Mouse (Mus musculus): ENCODE measurements around the gene Ethe1.

The Ethe1 gene

GRCm38 (mm10) chr7:24574224-24574796 lies 13.0 kb upstream of the Ethe1 start:
- in situ Hi-C loops (cut with MseI, MboI), result no loop called here

DNA sequence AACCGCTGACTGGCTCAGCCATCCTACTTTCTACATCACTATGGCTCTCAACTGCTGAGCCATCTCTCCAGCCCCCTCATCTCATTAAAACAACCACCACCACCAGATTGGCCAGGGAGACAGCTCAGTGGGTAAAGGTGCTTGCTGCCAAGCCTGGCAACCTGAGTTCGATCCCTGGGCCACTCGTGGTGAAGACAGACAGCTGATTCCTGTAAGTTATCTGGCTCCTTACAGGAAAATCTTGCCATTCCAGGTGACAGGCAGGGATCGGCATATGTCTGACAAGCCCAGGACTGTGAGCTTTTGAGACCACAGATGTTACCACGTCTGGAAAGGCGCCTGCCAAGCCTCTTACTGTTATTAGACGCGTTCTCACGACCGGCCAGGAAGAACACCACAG lies 9.5 kb upstream of the Ethe1 start:
- in situ Hi-C loops (cut with MseI, MboI), result no loop called here

DNA sequence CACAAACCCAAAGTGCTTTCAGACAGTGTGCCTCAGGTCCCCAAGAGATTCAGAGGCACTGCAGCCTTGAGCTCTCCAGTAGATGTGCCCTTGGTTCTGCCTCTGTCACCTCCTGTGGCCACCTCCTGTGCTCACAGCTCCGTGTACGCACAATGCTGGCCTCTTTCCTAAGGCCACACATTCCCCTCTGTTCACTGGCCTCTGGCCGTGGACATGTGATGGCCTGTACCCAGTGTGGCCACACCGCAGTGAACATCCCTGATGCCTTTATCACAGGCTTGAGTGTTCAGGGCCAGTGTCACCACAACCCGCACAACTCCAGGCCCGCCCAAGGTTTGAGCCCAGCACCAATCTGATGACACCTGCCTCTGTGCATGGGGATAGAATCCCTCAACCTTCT lies 2.5 kb upstream of the Ethe1 start:
- in situ Hi-C loops (cut with MseI, MboI), result no loop called here

DNA sequence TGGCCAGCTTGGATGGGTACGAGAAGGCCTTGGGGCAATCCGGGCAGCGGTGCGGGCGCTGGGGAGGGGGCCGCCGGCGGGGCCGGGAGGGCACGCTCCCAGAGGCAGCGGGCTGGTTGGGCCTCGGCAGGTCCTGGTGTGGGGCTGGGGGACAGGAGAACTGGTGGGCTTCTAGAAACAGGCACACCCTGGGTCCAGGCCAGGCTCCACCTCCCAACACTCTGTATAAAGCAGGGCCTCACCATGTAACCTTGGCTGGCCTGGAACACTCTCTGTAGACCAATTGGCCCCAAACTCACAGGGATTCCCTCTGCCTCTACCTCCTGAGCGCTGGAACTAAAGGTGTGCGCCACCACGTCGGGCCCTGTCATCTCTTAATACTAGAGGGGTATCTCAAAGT lies 1.3 kb upstream of the Ethe1 start:
- in situ Hi-C loops (cut with MseI, MboI), result no loop called here

- in situ Hi-C loops (cut with MseI, MboI), result no loop called here
Measured at GRCm38 (mm10) chr7:24586828-24587227, 515 bp upstream of the Ethe1 start.

- in situ Hi-C loops (cut with MseI, MboI), result no loop called here
Measured at GRCm38 (mm10) chr7:24588336-24588735, 993 bp downstream of the Ethe1 start.

GRCm38 (mm10) chr7:24591735-24592134 lies 4.4 kb downstream of the Ethe1 start:
- in situ Hi-C loops (cut with MseI, MboI), result no loop called here

DNA sequence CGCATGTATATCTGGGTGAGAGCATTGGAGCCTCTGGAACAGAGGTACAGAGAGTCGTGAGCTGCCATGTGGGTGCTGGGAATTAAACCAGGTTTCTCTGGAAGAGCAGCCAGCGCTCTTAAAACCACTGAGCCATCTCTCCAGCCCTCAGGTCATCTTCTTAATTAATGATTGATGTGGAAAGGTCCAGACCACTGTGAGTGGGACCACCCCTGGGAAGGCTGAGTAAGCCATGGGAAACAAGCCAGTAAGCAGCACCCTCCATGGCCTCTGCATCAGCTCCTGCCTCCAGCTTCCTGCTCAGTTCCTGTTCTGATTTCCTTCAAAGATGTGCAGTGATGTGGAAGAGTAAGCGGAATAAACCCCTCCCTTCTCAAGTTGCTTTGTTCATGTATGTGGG lies 4.8 kb downstream of the Ethe1 start:
- in situ Hi-C loops (cut with MseI, MboI), result no loop called here

- in situ Hi-C loops (cut with MseI, MboI), result no loop called here
Measured at GRCm38 (mm10) chr7:24592781-24593180, 5.4 kb downstream of the Ethe1 start.

- in situ Hi-C loops (cut with MseI, MboI), result no loop called here
Measured at GRCm38 (mm10) chr7:24593621-24594308, 6.4 kb downstream of the Ethe1 start.

DNA sequence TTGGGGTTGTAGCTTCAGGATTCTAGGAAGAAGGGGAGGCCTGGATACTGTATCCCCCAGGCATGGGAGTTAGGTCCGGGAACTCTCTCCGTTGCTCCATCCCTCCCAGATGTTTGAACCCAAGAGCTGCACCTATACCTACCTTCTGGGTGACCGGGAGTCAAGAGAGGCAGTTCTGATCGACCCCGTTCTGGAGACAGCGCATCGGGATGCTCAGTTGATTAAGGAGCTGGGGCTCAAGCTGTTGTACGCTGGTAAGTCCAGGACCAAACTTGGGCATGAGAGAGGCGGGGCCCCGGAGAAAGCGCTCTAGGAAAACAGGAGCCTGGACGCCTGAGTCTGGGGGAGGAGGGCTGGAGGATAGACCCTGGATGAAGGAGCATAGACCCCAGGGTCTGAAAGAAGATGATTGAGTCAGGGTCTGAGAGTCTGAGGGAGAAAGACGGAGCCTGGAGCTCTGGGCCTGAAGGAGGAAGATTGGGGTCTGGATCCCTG lies 7.0 kb downstream of the Ethe1 start:
- in situ Hi-C loops (cut with MseI, MboI), result no loop called here

- in situ Hi-C loops (cut with MseI, MboI), result no loop called here
Measured at GRCm38 (mm10) chr7:24595464-24595863, 8.1 kb downstream of the Ethe1 start.

DNA sequence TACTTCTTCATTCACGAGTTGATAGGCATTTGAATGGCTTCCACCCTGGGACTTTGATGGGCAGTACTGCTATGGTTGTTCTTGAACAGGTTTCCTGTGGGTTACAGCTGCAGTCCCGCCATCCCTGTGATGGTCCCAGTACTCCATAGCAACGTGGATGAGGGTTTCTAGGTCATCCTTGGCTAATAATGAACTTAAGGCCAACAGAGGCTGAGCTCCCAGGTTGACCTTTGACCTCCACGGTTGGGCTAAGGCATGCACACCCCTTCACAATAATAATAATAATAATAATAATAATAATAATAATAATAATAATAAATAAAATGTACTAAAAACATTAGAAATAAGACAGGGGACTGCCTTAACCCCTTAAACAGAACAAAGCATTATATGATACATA lies 10.8 kb downstream of the Ethe1 start:
- in situ Hi-C loops (cut with MseI, MboI), result no loop called here

DNA sequence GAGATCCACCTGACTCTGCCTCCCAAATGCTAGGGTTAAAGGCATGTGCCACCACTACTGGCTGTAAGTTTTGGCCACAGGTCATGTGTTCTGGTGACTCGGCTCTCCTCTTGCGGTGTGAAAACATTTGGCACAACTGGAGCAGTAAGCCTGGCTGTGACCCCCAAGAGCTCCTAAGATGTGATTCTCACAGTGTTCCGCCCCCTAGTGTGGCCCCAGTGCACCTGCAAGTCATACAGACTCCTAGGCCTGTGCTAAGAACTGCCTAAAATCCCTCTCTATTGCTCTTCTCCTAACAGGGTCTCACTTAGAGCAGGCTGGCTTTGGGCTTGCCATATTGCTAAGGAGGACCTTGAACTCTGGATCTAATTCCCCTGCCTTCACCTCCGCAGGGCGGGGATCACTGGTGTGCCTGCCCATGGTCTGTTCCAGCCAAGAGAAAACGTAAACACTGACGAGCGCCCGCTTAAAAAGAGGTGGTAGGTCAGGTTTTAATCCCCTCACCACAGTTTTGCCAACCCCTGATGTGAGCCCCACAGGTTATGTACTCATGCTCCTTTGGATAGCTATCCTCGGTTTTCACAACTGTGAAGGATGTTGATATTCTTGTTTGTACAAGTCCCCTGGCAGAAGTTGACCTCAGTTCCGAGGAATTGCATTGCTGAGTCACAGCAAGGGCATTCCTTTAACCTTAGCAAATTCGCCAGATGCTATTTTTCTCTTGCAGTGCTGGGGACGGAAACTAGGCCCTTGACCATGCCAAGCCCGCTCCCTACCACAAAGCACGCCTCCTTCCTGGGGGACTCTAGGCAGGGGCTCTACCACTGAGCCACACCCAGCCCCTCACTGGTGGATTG lies 12.1 kb downstream of the Ethe1 start:
- in situ Hi-C loops (cut with MseI, MboI), result loop anchor here (5.0 kb wide), 2 partner anchors 43 to 48 kb away; no protein-coding TSS in a partner anchor

GRCm38 (mm10) chr7:24600941-24601597 lies 13.7 kb downstream of the Ethe1 start:
- in situ Hi-C loops (cut with MseI, MboI), result loop anchor here (5.0 kb wide), 2 partner anchors 41 to 46 kb away; no protein-coding TSS in a partner anchor

GRCm38 (mm10) chr7:24605561-24605960 lies 18.2 kb downstream of the Ethe1 start:
- in situ Hi-C loops (cut with MseI, MboI), result no loop called here

GRCm38 (mm10) chr7:24606046-24606445 lies 18.7 kb downstream of the Ethe1 start:
- in situ Hi-C loops (cut with MseI, MboI), result no loop called here

DNA sequence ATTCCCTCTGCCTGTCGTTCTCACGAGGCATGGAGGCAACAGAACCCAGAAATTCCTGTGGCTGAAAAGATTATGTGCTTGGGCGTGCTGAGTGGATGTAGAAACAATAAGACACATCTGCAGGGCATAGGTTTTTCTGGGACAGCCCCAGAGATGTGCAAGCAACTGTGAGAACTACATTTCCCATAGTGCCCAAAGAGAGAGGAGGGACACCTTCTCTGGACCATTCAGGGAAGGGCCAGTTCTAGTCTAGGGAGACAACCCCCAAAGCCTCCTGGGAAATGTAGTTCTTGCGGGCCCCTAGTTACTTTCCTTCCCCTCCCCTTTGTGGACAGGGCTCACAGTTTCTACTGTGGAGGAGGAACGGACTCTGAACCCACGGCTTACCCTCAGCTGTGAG lies 20.7 kb downstream of the Ethe1 start:
- in situ Hi-C loops (cut with MseI, MboI), result no loop called here

GRCm38 (mm10) chr7:24608561-24608960 lies 21.2 kb downstream of the Ethe1 start:
- in situ Hi-C loops (cut with MseI, MboI), result no loop called here

DNA sequence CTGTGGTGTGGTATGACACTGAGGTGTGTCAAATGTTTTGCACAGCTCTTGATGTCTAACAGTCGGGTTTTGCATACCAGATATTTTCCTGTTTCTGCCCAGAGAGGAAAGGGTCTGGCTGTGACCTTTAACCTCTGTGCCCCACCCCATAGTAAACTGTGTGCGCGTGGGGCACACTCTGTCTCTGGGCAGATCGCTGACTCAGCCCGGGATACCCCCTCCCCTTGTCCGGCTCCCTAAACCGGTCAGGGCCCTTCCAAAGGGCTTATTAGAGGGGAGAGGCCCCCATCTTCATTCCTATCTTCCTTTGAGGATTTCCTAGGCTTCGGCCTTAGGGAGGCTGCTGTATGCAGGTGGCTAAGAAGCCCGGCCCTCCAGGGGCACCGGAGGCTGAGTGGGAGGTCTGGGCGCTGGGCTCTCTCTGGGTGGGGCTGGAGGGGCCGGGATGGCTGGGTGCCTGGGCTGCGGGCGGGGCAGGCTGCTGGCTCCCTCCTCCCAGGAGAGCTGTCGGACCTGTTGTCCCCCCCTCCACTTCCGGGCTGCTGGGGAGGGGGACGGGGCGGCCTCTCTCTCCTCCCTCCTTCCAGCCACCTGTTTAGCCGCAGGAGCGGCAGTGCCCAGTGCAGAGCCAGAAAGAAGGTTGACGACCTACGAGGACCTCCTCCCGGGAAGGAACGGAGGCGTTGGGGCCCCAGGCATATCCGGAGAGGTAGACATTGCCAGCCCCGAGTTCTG lies 23.0 kb downstream of the Ethe1 start, which contains the start of gene Phldb3:
TSS of gene Phldb3 (plus strand) at position 620 of the 735 bp plus-strand sequence.
- in situ Hi-C loops (cut with MseI, MboI), result no loop called here

DNA sequence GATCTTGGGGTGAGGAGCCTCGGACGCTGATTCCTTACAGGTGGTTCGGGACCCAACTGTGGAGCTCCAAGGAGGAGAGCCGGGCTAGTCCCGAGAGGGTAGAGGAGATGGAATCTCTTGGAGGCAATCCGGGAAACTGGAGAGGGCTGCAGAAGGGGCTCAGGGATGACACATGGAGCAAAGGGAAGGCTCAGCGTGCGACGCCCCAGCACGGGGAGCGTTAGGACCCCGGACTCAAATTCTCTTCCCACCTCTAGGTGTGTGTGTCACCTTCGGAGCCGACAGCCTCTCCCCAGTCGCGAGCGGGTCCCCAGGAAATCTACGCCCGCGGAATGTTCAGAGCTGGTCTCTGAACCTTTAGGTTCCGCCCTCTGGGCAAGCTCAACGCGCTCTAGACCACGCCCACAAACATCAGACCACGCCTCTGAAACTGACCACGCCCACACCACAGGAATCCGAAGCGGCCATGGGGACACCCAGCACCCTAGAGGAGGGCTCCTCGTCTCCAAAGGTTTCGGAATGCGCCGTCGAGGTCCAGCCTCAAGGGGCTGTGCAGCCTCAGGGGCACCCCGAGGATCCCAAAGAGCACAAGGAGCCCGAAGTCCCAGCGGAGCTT lies 23.6 kb downstream of the Ethe1 start:
- in situ Hi-C loops (cut with MseI, MboI), result no loop called here

All from mouse trophoblast stem cell (cell line).